In the genomic region with DNA sequence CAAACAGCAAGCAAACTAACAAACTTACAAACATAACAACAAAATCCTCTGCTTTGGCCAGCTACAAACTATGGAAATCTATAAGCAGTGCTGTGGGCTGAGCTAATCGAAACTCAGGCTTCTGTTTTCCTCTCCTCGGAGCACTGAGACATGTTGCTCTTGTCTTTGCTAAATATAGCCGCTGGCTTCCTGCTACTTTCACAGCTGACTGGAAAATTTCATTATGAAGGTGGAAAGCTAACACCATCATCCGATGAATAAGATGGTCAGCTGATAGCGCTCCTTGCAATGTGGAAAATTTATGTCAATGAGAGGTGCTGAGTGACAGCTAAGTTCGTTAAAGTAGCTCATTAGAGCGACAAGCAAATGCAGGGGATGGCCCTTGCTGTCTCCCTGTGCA, we compare ENCODE assay signal across 17 mouse cellular contexts. TPM values are rescaled to one million over a fixed set of nuclear protein-coding genes. Genes with fewer than 3 reads are reported as not detected.
DNase-seq lines count a peak whose midpoint lies in the region; ATAC-seq and TF ChIP-seq lines count a peak whose summit lies in the region.
"Had no signal": no experiment of that assay in that cellular context is flagged by ENCODE, and none has a peak within 500 bp of the region (broad histone marks: within the 10 kb centered on the region; RNA-seq: fewer than 3 reads in every experiment).

No protein-coding gene starts in this region.

- H3K27me3 ChIP-seq in kidney, embryonic 14.5 days (ENCODE audit: control insufficient read depth, insufficient read depth, low read length): no peaks in the 10 kb centered on the region
- H3K27me3 ChIP-seq in Patski: no peaks in the 10 kb centered on the region
- H3K27me3 ChIP-seq in limb, embryonic 10.5 days (ENCODE audit: low read depth, poor library complexity, severe bottlenecking): no peaks in the 10 kb centered on the region
- no peaks in the 10 kb centered on the region for H3K27me3 ChIP-seq in intestine, embryonic 16.5 days (replicated peaks; ENCODE audit: control insufficient read depth, insufficient read depth, low read length)
- H3K27me3 ChIP-seq: embryonic facial prominence, embryonic 12.5 days; midbrain, embryonic 13.5 days had no signal

- H3K4me3 ChIP-seq in kidney, embryonic 14.5 days (ENCODE audit: low read length): no peak overlapping the region
- H3K4me3 ChIP-seq in limb, embryonic 10.5 days: no peak overlapping the region
- no peak overlapping the region for H3K4me3 ChIP-seq in intestine, embryonic 16.5 days (ENCODE audit: low read length)
- H3K4me3 ChIP-seq: embryonic facial prominence, embryonic 12.5 days; midbrain, embryonic 13.5 days had no signal

- CTCF ChIA-PET in Patski (lab: Charles Lee): interaction anchor here (0.7 to 6.4 kb wide), 10 partner anchors 9 to 1042 kb away, joined by 3 to 53 read pairs (median 5); a partner anchor contains a TSS

- no peaks in the 10 kb centered on the region for H3K9me3 ChIP-seq in kidney, embryonic 14.5 days (ENCODE audit: control insufficient read depth, low read length)
- no peaks in the 10 kb centered on the region for H3K9me3 ChIP-seq in limb, embryonic 10.5 days (replicated peaks)
- no peaks in the 10 kb centered on the region for H3K9me3 ChIP-seq in intestine, embryonic 16.5 days (ENCODE audit: control insufficient read depth, low read length)
- H3K9me3 ChIP-seq: embryonic facial prominence, embryonic 12.5 days; midbrain, embryonic 13.5 days had no signal

- H3K36me3 ChIP-seq in kidney, embryonic 14.5 days (ENCODE audit: control insufficient read depth, insufficient read depth, low read length): no peaks in the 10 kb centered on the region
- H3K36me3 ChIP-seq in limb, embryonic 10.5 days: no peaks in the 10 kb centered on the region
- no peaks in the 10 kb centered on the region for H3K36me3 ChIP-seq in intestine, embryonic 16.5 days (ENCODE audit: control insufficient read depth, insufficient read depth, low read length)
- H3K36me3 ChIP-seq: embryonic facial prominence, embryonic 12.5 days; G1E; midbrain, embryonic 13.5 days had no signal

- no peak overlapping the region for H3K27ac ChIP-seq in kidney, embryonic 14.5 days (ENCODE audit: low read depth, low read length)
- H3K27ac ChIP-seq in limb, embryonic 10.5 days: 0 out of 2 replicates have a peak overlapping the region, but pooled peaks have one; percentile 11
- H3K27ac ChIP-seq in intestine, embryonic 16.5 days (ENCODE audit: low read length): no peak overlapping the region
- H3K27ac ChIP-seq: embryonic facial prominence, embryonic 12.5 days; midbrain, embryonic 13.5 days had no signal

- POLR2A ChIA-PET in Patski (lab: Charles Lee): interaction anchor here (1.2 kb wide), 1 partner anchor 85 kb away, joined by 3 read pairs; no protein-coding TSS in a partner anchor

- ATAC-seq in kidney, embryonic 14.5 days (ENCODE audit: low FRiP score, low TSS enrichment): peak; percentile 35; the same call in 1 of the 2 replicates
- peak; percentile 84 for ATAC-seq in Patski
- no peak for ATAC-seq in intestine, embryonic 16.5 days
- ATAC-seq: liver, postnatal 0 days; midbrain, embryonic 13.5 days had no signal

- 0 out of 2 replicates have a peak, but pooled peaks cover 6% of the 10 kb centered on the region for H3K4me1 ChIP-seq in kidney, embryonic 14.5 days (ENCODE audit: control insufficient read depth, insufficient read depth, low read length)
- H3K4me1 ChIP-seq in limb, embryonic 10.5 days: peaks cover 19% of the 10 kb centered on the region
- H3K4me1 ChIP-seq in intestine, embryonic 16.5 days (ENCODE audit: control insufficient read depth, insufficient read depth, low read length): no peaks in the 10 kb centered on the region
- H3K4me1 ChIP-seq: embryonic facial prominence, embryonic 12.5 days; midbrain, embryonic 13.5 days had no signal

- H3K9ac ChIP-seq in kidney, embryonic 14.5 days (ENCODE audit: low read depth, low read length): no peak overlapping the region
- no peak overlapping the region for H3K9ac ChIP-seq in intestine, embryonic 16.5 days (ENCODE audit: low read depth, low read length)
- H3K9ac ChIP-seq: embryonic facial prominence, embryonic 12.5 days; liver, postnatal 0 days; midbrain, embryonic 13.5 days had no signal

- in situ Hi-C loops in Patski (cut with MboI; ENCODE audit: low pct_unique_long_range_greater_than_20kb): no loop called here

- H3K4me2 ChIP-seq in kidney, embryonic 14.5 days (replicated peaks; ENCODE audit: low read depth, low read length): no peak overlapping the region
- no peak overlapping the region for H3K4me2 ChIP-seq in intestine, embryonic 16.5 days (ENCODE audit: low read depth, low read length)
- H3K4me2 ChIP-seq: embryonic facial prominence, embryonic 12.5 days; midbrain, embryonic 13.5 days had no signal

- peak; percentile 10 for DNase-seq in embryo, embryonic 10.5 days (ENCODE audit: low spot score)
- no peak for DNase-seq in embryo, embryonic 11 days
- no peak for DNase-seq in kidney, postnatal 14 days
- DNase-seq in Patski (ENCODE audit: low read depth, low spot score): peak; percentile 78
- no peak for DNase-seq in limb, embryonic 10.5 days (ENCODE audit: low spot score)
- no peak for DNase-seq in adrenal gland, postnatal 10 days
- DNase-seq: cerebellum, adult 11-12 months; liver, postnatal 0 days; thymus, postnatal 25 days had no signal

- no peak for TF ChIP-seq CTCF in Patski (IDR thresholded peaks at IDR 0.05)

- 9% methylated on average over 7 of the region's 7 CpGs for WGBS in kidney, embryonic 14.5 days
- 53% methylated on average over 7 of the region's 7 CpGs for WGBS in limb, embryonic 10.5 days
- WGBS in intestine, embryonic 16.5 days: 56% methylated on average over 7 of the region's 7 CpGs

RNA-seq across cellular contexts. Expression of a gene that starts 33.5 kb away (rescaled TPM):
- not detected in 2 replicates for polyA plus RNA-seq in kidney, embryonic 14.5 days (2014; fragmentation: Nextera tagmentation; extraction: Ambion mirVana)
- polyA plus RNA-seq in Patski (2021): not detected
- not detected in 2 replicates for polyA plus RNA-seq in limb, embryonic 10.5 days (2016; fragmentation: Nextera tagmentation; extraction: Ambion mirVana)
- not detected in 2 replicates for polyA plus RNA-seq in intestine, embryonic 16.5 days (2015; fragmentation: Nextera tagmentation; extraction: Ambion mirVana)
- total RNA-seq in adrenal gland, postnatal 10 days (2021): 1 to 10 TPM in 1 of 2 experiments, not detected in 1; 1.1 TPM
- total RNA-seq: G1E; layer of hippocampus, postnatal 25 days; neutrophil, adult 5-6 weeks had no signal
- polyA plus RNA-seq: embryonic facial prominence, embryonic 12.5 days; frontal cortex, adult 2 months; G1E; liver, postnatal 0 days; midbrain, embryonic 13.5 days had no signal

RNA-seq across cellular contexts. Expression of a gene that starts 59.6 kb away (rescaled TPM):
- polyA plus RNA-seq in kidney, embryonic 14.5 days (2014; fragmentation: Nextera tagmentation; extraction: Ambion mirVana): not detected in 2 replicates
- polyA plus RNA-seq in Patski (2021): not detected
- not detected in 2 replicates for polyA plus RNA-seq in limb, embryonic 10.5 days (2016; fragmentation: Nextera tagmentation; extraction: Ambion mirVana)
- 0.16 TPM in 1 of 2 replicates, not detected in the other for polyA plus RNA-seq in intestine, embryonic 16.5 days (2015; fragmentation: Nextera tagmentation; extraction: Ambion mirVana)
- 10 to 100 TPM in 1 of 2 experiments, not detected in 1; 16.2 TPM for total RNA-seq in adrenal gland, postnatal 10 days (2021)
- total RNA-seq: neutrophil, adult 5-6 weeks had no signal
- polyA plus RNA-seq: G1E; liver, postnatal 0 days had no signal

Comparison
In these comparisons a context has a peak if more than half of its experiments do, and no peak if none do; other contexts are left out.
1. DNase-seq: peak in embryo, embryonic 10.5 days (single experiment) and Patski (single experiment); none in embryo, embryonic 11 days (single experiment), kidney, postnatal 14 days (single experiment), limb, embryonic 10.5 days (single experiment) and adrenal gland, postnatal 10 days (single experiment).